Comparison of ENCODE assay signal across 19 mouse cellular contexts in the genomic region with DNA sequence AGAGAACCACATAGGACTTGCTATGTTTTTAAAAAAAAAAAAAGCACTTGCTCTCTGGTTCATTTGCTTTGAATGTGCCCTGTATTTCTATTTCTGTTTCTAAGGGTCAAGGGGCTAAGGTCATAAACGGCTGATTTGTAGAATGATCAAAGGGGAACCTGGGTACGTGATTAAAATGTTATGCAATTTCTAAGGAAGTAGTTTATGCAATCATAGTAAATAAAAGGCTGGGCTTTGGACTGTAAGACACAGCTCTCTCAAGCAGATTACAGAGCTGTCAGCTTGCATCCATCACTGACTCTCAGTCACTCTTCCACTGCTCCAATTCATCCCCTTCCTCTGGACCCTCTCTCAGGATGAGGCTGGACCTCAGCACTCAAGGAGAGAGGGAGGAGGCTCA. TPM values are rescaled to one million over a fixed set of nuclear protein-coding genes. Genes with fewer than 3 reads are reported as not detected.
DNase-seq lines count a peak whose midpoint lies in the region; ATAC-seq and TF ChIP-seq lines count a peak whose summit lies in the region.
"Had no signal": no experiment of that assay in that cellular context is flagged by ENCODE, and none has a peak within 500 bp of the region (broad histone marks: within the 10 kb centered on the region; RNA-seq: fewer than 3 reads in every experiment).

No protein-coding gene starts in this region.

- no peaks in the 10 kb centered on the region for H3K79me2 ChIP-seq in liver, adult 2 months (ENCODE audit: control insufficient read depth, insufficient read depth, low read length)
- H3K79me2 ChIP-seq in myocyte (ENCODE audit: control insufficient read depth, insufficient read depth): no peaks in the 10 kb centered on the region

- no peaks in the 10 kb centered on the region for H3K27me3 ChIP-seq in liver, adult 2 months (ENCODE audit: control insufficient read depth, insufficient read depth, low read length)
- no peaks in the 10 kb centered on the region for H3K27me3 ChIP-seq in liver, embryonic 11.5 days (replicated peaks; ENCODE audit: control insufficient read depth, insufficient read depth, low read length)
- no peaks in the 10 kb centered on the region for H3K27me3 ChIP-seq in liver, embryonic 14.5 days (ENCODE audit: control insufficient read depth, insufficient read depth, low read length)
- no peaks in the 10 kb centered on the region for H3K27me3 ChIP-seq in myocyte (ENCODE audit: control insufficient read depth, insufficient read depth, insufficient read length)
- H3K27me3 ChIP-seq: embryonic facial prominence, embryonic 15.5 days had no signal

- no peaks in the 10 kb centered on the region for H3K9me3 ChIP-seq in liver, embryonic 11.5 days (ENCODE audit: control insufficient read depth, low read length)
- no peaks in the 10 kb centered on the region for H3K9me3 ChIP-seq in liver, embryonic 14.5 days (ENCODE audit: control insufficient read depth, low read length)
- H3K9me3 ChIP-seq: embryonic facial prominence, embryonic 15.5 days; limb, embryonic 10.5 days had no signal

- H3K4me2 ChIP-seq in liver, embryonic 11.5 days: no peak overlapping the region
- H3K4me2 ChIP-seq in liver, embryonic 14.5 days (ENCODE audit: low read depth): no peak overlapping the region
- H3K4me2 ChIP-seq in myocyte (ENCODE audit: low read depth): peak overlapping the region; percentile 66
- H3K4me2 ChIP-seq: embryonic facial prominence, embryonic 15.5 days; forebrain, embryonic 15.5 days; heart, embryonic 11.5 days had no signal

- TF ChIP-seq POLR2A in liver, adult 2 months (IDR thresholded peaks at IDR 0.05; ENCODE audit: extremely low read depth, insufficient read depth, low read length): no peak
- TF ChIP-seq POLR2A in bone marrow, adult 2 months (IDR thresholded peaks at IDR 0.05; ENCODE audit: borderline replicate concordance, control insufficient read depth, low read depth, low read length): no peak
- TF ChIP-seq POLR2A in myocyte (IDR thresholded peaks at IDR 0.05; ENCODE audit: insufficient read length, low read depth): no peak

- H3K4me1 ChIP-seq in liver, adult 2 months (ENCODE audit: control insufficient read depth, insufficient read depth, low read length): peaks cover 12% of the 10 kb centered on the region
- H3K4me1 ChIP-seq in liver, embryonic 11.5 days (replicated peaks; ENCODE audit: control insufficient read depth, insufficient read depth, low read length): no peaks in the 10 kb centered on the region
- peaks cover 2% of the 10 kb centered on the region; the same call in 1 of the 2 replicates for H3K4me1 ChIP-seq in bone marrow, adult 2 months (ENCODE audit: control insufficient read depth, insufficient read depth, low read length)
- peaks cover 3 to 5% of the 10 kb centered on the region in 2 experiments; a peak in 1 of 4 replicates for H3K4me1 ChIP-seq in liver, embryonic 14.5 days (replicated peaks; ENCODE audit: control insufficient read depth in 2 of 2, insufficient read depth in 2 of 2, low read length in 1 of 2)
- H3K4me1 ChIP-seq: embryonic facial prominence, embryonic 15.5 days; forebrain, embryonic 15.5 days had no signal

- no peak for TF ChIP-seq EP300 in liver, embryonic 14.5 days (IDR thresholded peaks at IDR 0.05; ENCODE audit: low read depth)

- H3K9ac ChIP-seq in liver, adult 2 months (ENCODE audit: low read depth, low read length): no peak overlapping the region
- no peak overlapping the region for H3K9ac ChIP-seq in liver, embryonic 11.5 days (ENCODE audit: low read depth, low read length)
- H3K9ac ChIP-seq in liver, embryonic 14.5 days (replicated peaks): no peak overlapping the region
- H3K9ac ChIP-seq: embryonic facial prominence, embryonic 15.5 days; forebrain, embryonic 15.5 days had no signal

- TF ChIP-seq CTCF in liver, adult 2 months (IDR thresholded peaks at IDR 0.05; ENCODE audit: low read depth, low read length): no peak
- no peak for TF ChIP-seq CTCF in bone marrow, adult 2 months (IDR thresholded peaks at IDR 0.05; ENCODE audit: control insufficient read depth, insufficient read depth, low read length)
- TF ChIP-seq CTCF in liver, embryonic 14.5 days (IDR thresholded peaks at IDR 0.05; ENCODE audit: low read depth): no peak

- no peaks in the 10 kb centered on the region for H3K36me3 ChIP-seq in liver, adult 2 months (ENCODE audit: control insufficient read depth, insufficient read depth, low read length)
- H3K36me3 ChIP-seq in liver, embryonic 11.5 days (ENCODE audit: control insufficient read depth, insufficient read depth, low read length): no peaks in the 10 kb centered on the region
- H3K36me3 ChIP-seq in liver, embryonic 14.5 days (replicated peaks; ENCODE audit: control insufficient read depth, insufficient read depth, low read depth): no peaks in the 10 kb centered on the region
- H3K36me3 ChIP-seq in myocyte (ENCODE audit: control insufficient read depth, insufficient read depth): no peaks in the 10 kb centered on the region
- H3K36me3 ChIP-seq: embryonic facial prominence, embryonic 15.5 days; forebrain, embryonic 15.5 days; limb, embryonic 10.5 days had no signal

- H3K4me3 ChIP-seq in liver, adult 2 months (ENCODE audit: insufficient read depth, low read depth, low read length): no peak overlapping the region
- no peak overlapping the region for H3K4me3 ChIP-seq in liver, embryonic 11.5 days (ENCODE audit: low read depth, low read length)
- H3K4me3 ChIP-seq in bone marrow, adult 2 months (replicated peaks; ENCODE audit: control insufficient read depth, low read depth, low read length): no peak overlapping the region
- H3K4me3 ChIP-seq in liver, embryonic 14.5 days (ENCODE audit: insufficient read depth in 1 of 2, low read depth in 2 of 2, low read length in 2 of 2): no peak overlapping the region
- H3K4me3 ChIP-seq in myocyte: no peak overlapping the region
- H3K4me3 ChIP-seq: embryonic facial prominence, embryonic 15.5 days; forebrain, embryonic 15.5 days; gastrocnemius, adult 2 months; limb, embryonic 10.5 days had no signal

- peak; percentile 96 for DNase-seq in liver, adult 2 months (ENCODE audit: extremely low read depth, low read depth, low spot score)
- DNase-seq in liver, embryonic 11.5 days (ENCODE audit: low spot score): no peak
- no peak for DNase-seq in liver, embryonic 14.5 days (ENCODE audit: low read depth in 3 of 3, low spot score in 3 of 3)
- DNase-seq in testis, postnatal 14 days (ENCODE audit: low spot score): no peak
- no peak for DNase-seq in cerebellum, postnatal 14 days
- no peak for DNase-seq in heart, adult 8-10 months (ENCODE audit: low spot score)
- DNase-seq: adrenal gland, postnatal 14 days; gastrocnemius, adult 2 months; heart, postnatal 36 days; kidney, postnatal 14 days; layer of hippocampus, postnatal 36 days; right cerebral cortex, postnatal 25 days; thymus, postnatal 36 days had no signal

- ATAC-seq in liver, embryonic 11.5 days (replicated peaks; ENCODE audit: low FRiP score): no peak
- ATAC-seq in liver, embryonic 14.5 days (ENCODE audit: insufficient read depth): 0 out of 2 replicates have a peak, but pooled peaks have one; percentile 4
- ATAC-seq: forebrain, embryonic 15.5 days had no signal

- no peak overlapping the region for H3ac ChIP-seq in myocyte (ENCODE audit: control insufficient read depth, insufficient read length)

- H3K27ac ChIP-seq in liver, adult 2 months (replicated peaks; ENCODE audit: insufficient read depth, low read depth, low read length): peak overlapping the region; percentile 50
- H3K27ac ChIP-seq in liver, embryonic 11.5 days (ENCODE audit: low read depth, low read length): no peak overlapping the region
- peak overlapping the region; percentile 82 for H3K27ac ChIP-seq in bone marrow, adult 2 months (ENCODE audit: control insufficient read depth, insufficient read depth, low read depth, low read length, poor library complexity)
- H3K27ac ChIP-seq in liver, embryonic 14.5 days: no peak overlapping the region
- H3K27ac ChIP-seq: embryonic facial prominence, embryonic 15.5 days; forebrain, embryonic 15.5 days; gastrocnemius, adult 2 months; limb, embryonic 10.5 days had no signal

- WGBS in liver, adult 2 months: 9% methylated on average over 2 of the region's 2 CpGs
- 74% methylated on average over 2 of the region's 2 CpGs for WGBS in liver, embryonic 11.5 days
- WGBS in bone marrow, adult 2 months: 21% methylated on average over 2 of the region's 2 CpGs
- 56% methylated on average over 2 of the region's 2 CpGs for WGBS in liver, embryonic 14.5 days (ENCODE audit: insufficient replicate concordance)

TF ChIP-seq in myocyte, 11 proteins besides CTCF, POLR2A, EP300 and RAD21:
- TF ChIP-seq CEBPB (IDR thresholded peaks at IDR 0.05; ENCODE audit: insufficient read depth, poor library complexity, severe bottlenecking) (0 out of 2 replicates have a peak, but pooled peaks have one; percentile 44), MYOD1 (IDR thresholded peaks at IDR 0.05; ENCODE audit: control insufficient read depth in 1 of 3, insufficient read length in 2 of 3, low read depth in 2 of 3) (no peak), POLR2AphosphoS2 (IDR thresholded peaks at IDR 0.05; ENCODE audit: insufficient read length, low read depth) (no peak)

RNA-seq across cellular contexts. Expression of a gene that starts 18.6 kb away (rescaled TPM):
- not detected in 2 replicates for total RNA-seq in liver, adult 2 months (2014; rRNA removed)
- polyA plus RNA-seq in liver, adult 2 months (2012; rRNA removed): not detected in 2 replicates
- not detected in 2 replicates for polyA plus RNA-seq in liver, embryonic 11.5 days (2014; fragmentation: Nextera tagmentation; extraction: Ambion mirVana)
- not detected in 2 replicates for polyA plus RNA-seq in bone marrow, adult 2 months (2011; ENCODE audit: insufficient read depth, insufficient read length, low replicate concordance, missing spikeins)
- not detected in 2 replicates for polyA plus RNA-seq in liver, embryonic 14.5 days (2012; rRNA removed)
- polyA plus RNA-seq in liver, embryonic 14.5 days (2014; fragmentation: Nextera tagmentation; extraction: Ambion mirVana): not detected in 2 replicates
- not detected for polyA plus RNA-seq in myocyte (2012; fragmentation: generic; extraction: Trizol)
- not detected for total RNA-seq in heart, adult 8-10 months (2022)
- total RNA-seq: adrenal gland, postnatal 14 days; gastrocnemius, adult 2 months; heart, postnatal 36 days; layer of hippocampus, postnatal 36 days had no signal
- polyA plus RNA-seq: forebrain, embryonic 15.5 days; heart, embryonic 11.5 days; limb, embryonic 10.5 days had no signal

Comparison
In these comparisons a context has a peak if more than half of its experiments do, and no peak if none do; other contexts are left out.
1. H3K27ac ChIP-seq: peak in liver, adult 2 months (single experiment) and bone marrow, adult 2 months (single experiment); none in liver, embryonic 11.5 days (single experiment) and liver, embryonic 14.5 days (single experiment).